Mouse (Mus musculus) cortical plate, adult 2 months (tissue): ENCODE data around the gene Sft2d1.
A peak's percentile ranks its signal among the peaks of the same experiment; 100 is the strongest.

ENCODE experiments used
- CTCF ChIP-seq: fragments of 200-500 bp; IDR thresholded peaks from 2 replicates; pipeline ENCODE4 v1.5.1; 2011; ENCODE audit warnings: mild to moderate bottlenecking, control low read depth, low read length; ENCODE audit not compliant: insufficient read depth; ENCODE audit errors: extremely low read depth
- POLR2A ChIP-seq: fragments of 200-500 bp; IDR thresholded peaks from 2 replicates; pipeline ENCODE4 v1.6.1; 2011; ENCODE audit warnings: mild to moderate bottlenecking, low read length, control low read depth; ENCODE audit not compliant: insufficient read depth; ENCODE audit errors: extremely low read depth

DNA sequence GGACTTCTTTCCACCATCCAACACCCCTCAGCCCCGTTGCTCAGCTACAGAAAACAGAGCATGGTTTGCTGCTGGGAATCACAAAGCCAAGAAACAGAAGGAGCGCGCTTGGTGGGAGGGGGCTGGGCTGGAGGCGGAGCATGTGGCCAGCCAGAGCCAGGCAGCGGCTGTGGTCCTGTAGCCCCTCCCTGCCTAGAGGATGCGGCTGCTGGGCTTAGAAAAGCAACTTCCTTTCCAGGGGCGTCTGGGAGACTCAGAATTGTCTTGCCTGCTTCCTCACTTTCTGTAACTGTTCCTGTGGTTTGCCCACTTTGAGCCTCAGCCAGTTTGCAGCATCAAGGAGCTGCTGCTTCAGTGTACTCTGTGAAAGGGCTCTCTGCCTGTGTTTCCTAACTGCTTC is 60.9 kb downstream of the Sft2d1 start:
- TF ChIP-seq CTCF: no peak
- peak; percentile 42; the same call in 1 of the 2 replicates for TF ChIP-seq POLR2A
